Mouse (Mus musculus): Measurements from ENCODE around the gene Cers1.

DNA sequence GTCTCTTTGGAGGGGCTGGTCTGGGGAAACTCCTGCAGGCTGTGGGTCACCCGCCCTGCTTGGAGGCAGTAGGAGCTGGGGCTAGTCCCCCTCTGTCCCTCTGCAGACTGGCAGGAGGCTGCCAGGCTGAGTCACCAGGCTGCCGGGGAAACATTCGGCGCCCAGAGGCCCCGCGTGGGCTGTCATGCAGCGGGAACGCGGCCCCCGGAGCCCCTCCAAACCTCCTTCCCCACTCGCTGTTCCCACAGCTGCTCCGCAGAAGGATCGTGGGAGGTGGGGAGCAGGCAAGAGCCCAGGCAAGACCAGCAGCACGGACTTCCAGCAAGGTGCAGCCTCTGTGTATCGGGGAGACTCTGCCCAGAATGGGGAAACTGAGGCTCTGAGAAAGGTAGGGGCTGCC lies 37.4 kb upstream of the Cers1 start:
- no peak for TF ChIP-seq CTCF (IDR thresholded peaks at IDR 0.05; ENCODE audit: low read depth)
- no peak for TF ChIP-seq EP300 (optimal IDR thresholded peaks at IDR 0.05)

All from stomach, postnatal 0 days (tissue).